In the genomic region with DNA sequence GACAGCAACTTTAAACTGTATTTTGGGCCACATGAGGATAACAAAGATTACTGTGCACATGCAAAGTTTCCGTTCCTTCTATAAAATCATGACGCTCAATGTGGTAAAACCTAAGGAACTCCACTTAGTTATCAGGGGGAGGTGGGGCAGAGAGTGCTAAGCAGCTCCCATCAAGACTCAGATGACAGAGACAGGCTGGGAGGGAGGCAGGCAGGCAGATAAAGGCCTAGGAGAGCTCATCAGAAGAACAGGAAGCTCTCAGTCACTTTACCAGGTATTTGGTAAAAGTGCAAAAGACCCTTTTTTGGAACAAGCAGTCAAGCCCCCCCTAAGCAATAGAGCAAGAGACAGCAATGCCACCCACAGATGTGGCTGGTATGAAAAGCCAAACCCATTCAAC, we compare ENCODE assay signal across 18 mouse cellular contexts. TPM values are rescaled to one million over a fixed set of nuclear protein-coding genes. Genes with fewer than 3 reads are reported as not detected.
A peak's percentile ranks its signal among the peaks of the same experiment; 100 is the strongest.
DNase-seq lines count a peak whose midpoint lies in the region; ATAC-seq and TF ChIP-seq lines count a peak whose summit lies in the region.
"Had no signal": no experiment of that assay in that cellular context is flagged by ENCODE, and none has a peak within 500 bp of the region (broad histone marks: within the 10 kb centered on the region; RNA-seq: fewer than 3 reads in every experiment).

No protein-coding gene starts in this region.

- peaks cover 24% of the 10 kb centered on the region for H3K4me1 ChIP-seq in heart, adult 2 months (ENCODE audit: control insufficient read depth, insufficient read depth, low read length)
- H3K4me1 ChIP-seq in kidney, embryonic 15.5 days = peaks cover 40% of the 10 kb centered on the region
- peaks cover 5 to 6% of the 10 kb centered on the region in 2 experiments; a peak in 3 of 4 replicates for H3K4me1 ChIP-seq in MEL (ENCODE audit: control insufficient read depth in 1 of 2, insufficient read depth in 2 of 2, low read length in 2 of 2)

- H3K27ac ChIP-seq in heart, adult 2 months = no peak overlapping the region
- H3K27ac ChIP-seq in kidney, embryonic 15.5 days = no peak overlapping the region
- no peak overlapping the region for H3K27ac ChIP-seq in MEL (ENCODE audit: control insufficient read depth, low read depth, low read length)
- H3K27ac ChIP-seq: forebrain, embryonic 15.5 days; hindbrain, embryonic 13.5 days; limb, embryonic 12.5 days had no signal

- no peak for TF ChIP-seq CTCF in heart, adult 2 months (IDR thresholded peaks at IDR 0.05)
- no peak for TF ChIP-seq CTCF in MEL (IDR thresholded peaks at IDR 0.05 in 2 of 3, conservative IDR thresholded peaks at IDR 0.05 in 1 of 3; ENCODE audit: control insufficient read depth in 1 of 3, insufficient read depth in 1 of 3, low read depth in 2 of 3, low read length in 3 of 3, poor library complexity in 1 of 3, severe bottlenecking in 1 of 3)

- intact Hi-C loops in heart, adult 2 months (cut with DNase I) = no loop called here

- H3K36me3 ChIP-seq in heart, adult 2 months (ENCODE audit: control insufficient read depth, insufficient read depth, low read length) = peaks cover 48% of the 10 kb centered on the region
- H3K36me3 ChIP-seq in kidney, embryonic 15.5 days = peaks cover 29% of the 10 kb centered on the region
- H3K36me3 ChIP-seq in MEL (ENCODE audit: control insufficient read depth in 1 of 2, insufficient read depth in 2 of 2, low read length in 2 of 2) = peaks cover 27 to 39% of the 10 kb centered on the region in 2 experiments

- 23% methylated on average over 2 of the region's 2 CpGs for WGBS in heart, adult 2 months
- WGBS in kidney, embryonic 15.5 days = 79% methylated on average over 2 of the region's 2 CpGs

- no peak for ATAC-seq in kidney, embryonic 15.5 days (replicated peaks; ENCODE audit: low FRiP score)
- ATAC-seq: forebrain, embryonic 15.5 days; inflammation-experienced regulatory T-cells, adult 6 months had no signal

- H3K9me3 ChIP-seq in kidney, embryonic 15.5 days (replicated peaks) = no peaks in the 10 kb centered on the region
- no peaks in the 10 kb centered on the region for H3K9me3 ChIP-seq in MEL (replicated peaks; ENCODE audit: insufficient read depth, low read length)
- H3K9me3 ChIP-seq: forebrain, embryonic 15.5 days; G1E; hindbrain, embryonic 13.5 days; limb, embryonic 12.5 days had no signal

- no peak for TF ChIP-seq RAD21 in MEL (IDR thresholded peaks at IDR 0.05; ENCODE audit: low read depth, low read length)

- H3K27me3 ChIP-seq in heart, adult 2 months (ENCODE audit: control insufficient read depth, insufficient read depth, low read length) = no peaks in the 10 kb centered on the region
- no peaks in the 10 kb centered on the region for H3K27me3 ChIP-seq in kidney, embryonic 15.5 days
- H3K27me3 ChIP-seq in MEL (ENCODE audit: control insufficient read depth in 1 of 2, insufficient read depth in 2 of 2, low read length in 2 of 2) = no peaks in the 10 kb centered on the region
- H3K27me3 ChIP-seq: forebrain, embryonic 15.5 days; hindbrain, embryonic 13.5 days; limb, embryonic 12.5 days had no signal

- peak overlapping the region; percentile 35; the same call in 1 of the 2 replicates for H3K9ac ChIP-seq in heart, adult 2 months (ENCODE audit: low read depth, low read length)
- H3K9ac ChIP-seq in kidney, embryonic 15.5 days = no peak overlapping the region
- H3K9ac ChIP-seq in MEL (ENCODE audit: control insufficient read depth, low read depth, low read length, poor library complexity, severe bottlenecking) = no peak overlapping the region
- H3K9ac ChIP-seq: forebrain, embryonic 15.5 days; hindbrain, embryonic 13.5 days; limb, embryonic 12.5 days had no signal

- H3K79me2 ChIP-seq in heart, adult 2 months (replicated peaks; ENCODE audit: control insufficient read depth, insufficient read depth, low read length) = peaks cover 9% of the 10 kb centered on the region
- H3K79me2 ChIP-seq in MEL (ENCODE audit: control insufficient read depth, insufficient read depth, low read length, poor library complexity) = peaks cover 68% of the 10 kb centered on the region

- H3K4me3 ChIP-seq in heart, adult 2 months = no peak overlapping the region
- no peak overlapping the region for H3K4me3 ChIP-seq in kidney, embryonic 15.5 days (replicated peaks)
- H3K4me3 ChIP-seq in MEL (ENCODE audit: control insufficient read depth in 1 of 2, insufficient read depth in 1 of 2, low read depth in 2 of 2, low read length in 2 of 2) = no peak overlapping the region
- H3K4me3 ChIP-seq: forebrain, embryonic 15.5 days; hindbrain, embryonic 13.5 days; limb, embryonic 12.5 days had no signal

- 0 out of 2 replicates have a peak overlapping the region, but pooled peaks have one; percentile 14 for H3K4me2 ChIP-seq in kidney, embryonic 15.5 days
- H3K4me2 ChIP-seq: forebrain, embryonic 15.5 days; hindbrain, embryonic 13.5 days had no signal

- no peak for TF ChIP-seq POLR2A in heart, adult 2 months (IDR thresholded peaks at IDR 0.05; ENCODE audit: insufficient read depth, low read depth, low read length)
- no peak for TF ChIP-seq POLR2A in MEL (IDR thresholded peaks at IDR 0.05; ENCODE audit: control insufficient read depth in 1 of 2, insufficient read depth in 1 of 2, low read depth in 1 of 2, low read length in 2 of 2, poor library complexity in 1 of 2)

- no peak for DNase-seq in heart, adult 2 months
- no peak for DNase-seq in heart, adult 9 months (ENCODE audit: low spot score in 2 of 2)
- DNase-seq in kidney, adult 8-10 months = no peak
- peak; percentile 25 for DNase-seq in CD4-positive helper T cell, adult 2 months (ENCODE audit: low read depth, low spot score)
- peak; percentile 54 for DNase-seq in MEL (ENCODE audit: low read depth, low spot score)
- DNase-seq in kidney, postnatal 10 days = no peak
- DNase-seq: adrenal gland, postnatal 14 days; cerebellum, postnatal 10 days; gastrocnemius, postnatal 36 days; heart, postnatal 14 days; lung, postnatal 14 days; thymus, postnatal 36 days had no signal

- TF ChIP-seq EP300 in heart, adult 2 months (IDR thresholded peaks at IDR 0.05; ENCODE audit: insufficient read depth, low read depth, low read length) = no peak
- no peak for TF ChIP-seq EP300 in MEL (IDR thresholded peaks at IDR 0.05; ENCODE audit: low read depth in 1 of 2, low read length in 2 of 2)

TF ChIP-seq in MEL, 35 proteins besides CTCF, POLR2A, EP300 and RAD21:
- no peak for TF ChIP-seq JUND (IDR thresholded peaks at IDR 0.05; ENCODE audit: low read depth, low read length)
- TF ChIP-seq GABPA (IDR thresholded peaks at IDR 0.05; ENCODE audit: low read depth, low read length) = no peak
- TF ChIP-seq ZNF384 (IDR thresholded peaks at IDR 0.05; ENCODE audit: low read depth, low read length) = no peak
- no peak for TF ChIP-seq ETS1 (IDR thresholded peaks at IDR 0.05; ENCODE audit: low read depth, low read length)
- TF ChIP-seq E2F4 (IDR thresholded peaks at IDR 0.05; ENCODE audit: borderline replicate concordance, low read depth, low read length) = no peak
- TF ChIP-seq TCF12 (IDR thresholded peaks at IDR 0.05; ENCODE audit: low read depth, low read length) = no peak
- TF ChIP-seq MXI1 (IDR thresholded peaks at IDR 0.05; ENCODE audit: low read depth, low read length) = no peak
- no peak for TF ChIP-seq CHD2 (IDR thresholded peaks at IDR 0.05; ENCODE audit: low read length)
- TF ChIP-seq CHD1 (IDR thresholded peaks at IDR 0.05; ENCODE audit: low read depth, low read length) = no peak
- no peak for TF ChIP-seq MEF2A (IDR thresholded peaks at IDR 0.05; ENCODE audit: extremely low read depth, insufficient replicate concordance, low read depth, low read length, poor library complexity, severe bottlenecking)
- no peak for TF ChIP-seq MYB (IDR thresholded peaks at IDR 0.05; ENCODE audit: low read depth, low read length)
- TF ChIP-seq HCFC1 (IDR thresholded peaks at IDR 0.05; ENCODE audit: low read depth, low read length) = no peak
- TF ChIP-seq NRF1 (IDR thresholded peaks at IDR 0.05; ENCODE audit: insufficient read depth, low read depth, low read length, poor library complexity, severe bottlenecking) = no peak
- no peak for TF ChIP-seq SMC3 (IDR thresholded peaks at IDR 0.05; ENCODE audit: low read depth, low read length)
- no peak for TF ChIP-seq BHLHE40 (IDR thresholded peaks at IDR 0.05; ENCODE audit: borderline replicate concordance, low read depth, low read length)
- no peak for TF ChIP-seq ZC3H11A (IDR thresholded peaks at IDR 0.05; ENCODE audit: low read depth, low read length)
- TF ChIP-seq TAL1 (IDR thresholded peaks at IDR 0.05; ENCODE audit: low read length) = no peak

RNA-seq across cellular contexts. Expression of gene Arglu1, which starts 4.8 kb away (rescaled TPM):
- 10 to 100 TPM; 26.3 to 28.8 TPM for total RNA-seq in heart, adult 2 months (2021)
- polyA plus RNA-seq in heart, adult 2 months (2012; rRNA removed) = 24.0 and 40.7 TPM in 2 replicates
- 146 and 152 TPM in 2 replicates for polyA plus RNA-seq in kidney, embryonic 15.5 days (2015; fragmentation: Nextera tagmentation; extraction: Ambion mirVana)
- total RNA-seq in MEL (2012; rRNA removed) = 34.6 and 35.3 TPM in 2 replicates
- 100 to 1,000 TPM in 1 of 2 experiments, not detected in 1; 104 TPM for polyA plus RNA-seq in MEL (2012; ENCODE audit: insufficient read depth in 1 of 2, insufficient read length in 2 of 2, low read depth in 1 of 2, low replicate concordance in 2 of 2, missing spikeins in 1 of 2)

RNA-seq across cellular contexts. Expression of gene Efnb2, which starts 24.5 kb away (rescaled TPM):
- 10 to 100 TPM; 16.8 to 24.1 TPM for total RNA-seq in heart, adult 2 months (2021)
- 22.2 and 27.8 TPM in 2 replicates for polyA plus RNA-seq in heart, adult 2 months (2012; rRNA removed)
- polyA plus RNA-seq in kidney, embryonic 15.5 days (2015; fragmentation: Nextera tagmentation; extraction: Ambion mirVana) = 26.2 TPM in 2 replicates
- 0.12 and 0.13 TPM in 2 replicates for total RNA-seq in MEL (2012; rRNA removed)
- under 1 TPM in 1 of 2 experiments, not detected in 1; 0.19 TPM for polyA plus RNA-seq in MEL (2012; ENCODE audit: insufficient read depth in 1 of 2, insufficient read length in 2 of 2, low read depth in 1 of 2, low replicate concordance in 2 of 2, missing spikeins in 1 of 2)

Comparison
In these comparisons a context has a peak if more than half of its experiments do, and no peak if none do; other contexts are left out.
1. DNase-seq: peak in CD4-positive helper T cell, adult 2 months (single experiment) and MEL (single experiment); none in heart, adult 2 months (0 of 2), heart, adult 9 months (0 of 2), kidney, adult 8-10 months (0 of 2) and kidney, postnatal 10 days (single experiment).
2. RNA of gene Efnb2, which starts 24.5 kb away (polyA plus RNA-seq): 26.2 TPM in kidney, embryonic 15.5 days and 22.2 to 27.8 TPM in heart, adult 2 months; 0.19 TPM in MEL; every median in the first group is over 10 times any median in the second.